Mouse (Mus musculus) kidney, adult 18-20 months (tissue): ENCODE measurements around the gene Tmem150b.

Experiments
- DNase-seq: peaks from one replicate; pipeline ENCODE4 v3.0.0; 2021

The Tmem150b gene

DNA sequence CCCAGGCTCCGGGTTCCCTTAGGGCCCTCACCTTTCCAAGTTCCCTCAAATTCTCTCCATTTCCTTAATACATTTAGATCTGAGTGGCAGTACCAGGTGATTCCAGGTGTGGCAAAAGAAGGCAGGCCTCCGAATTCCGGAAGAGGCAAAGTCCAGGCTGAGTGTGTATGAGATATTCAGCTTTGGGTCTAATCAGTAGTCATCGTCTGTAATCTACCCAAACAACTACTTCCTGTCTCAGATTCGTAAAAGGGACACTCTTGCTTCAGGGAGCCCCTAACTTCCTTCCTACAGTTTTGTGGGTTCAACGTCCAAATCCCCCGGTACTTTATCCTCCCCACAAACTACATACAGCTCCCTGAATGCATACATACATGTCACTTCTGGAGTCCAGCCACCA is at the start of gene Tmem150b:
TSS of gene Tmem150b (minus strand) at position 81 of the 400 bp plus-strand sequence.
- DNase-seq: no peak

DNA sequence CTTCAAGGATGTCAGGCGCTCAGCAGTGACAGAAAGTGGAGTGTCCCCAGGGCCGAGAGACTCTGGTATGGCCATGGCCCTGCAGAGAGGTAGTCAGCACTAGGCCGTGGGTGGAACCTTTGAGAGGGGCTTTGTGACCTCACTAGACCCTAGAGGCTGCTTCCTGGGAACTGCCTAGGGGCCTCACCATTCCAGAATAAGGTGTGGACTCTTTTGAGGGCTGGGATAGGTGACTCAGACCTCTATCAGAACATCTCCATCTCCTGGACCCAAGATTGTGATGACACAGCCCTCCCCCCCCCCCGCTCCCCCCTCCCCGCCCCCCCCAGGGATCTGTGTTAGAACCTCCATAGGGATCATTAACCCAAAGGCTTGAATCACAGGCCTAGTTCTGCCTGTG is 46.2 kb upstream of the Tmem150b start, which contains the start of gene Fam71e2:
TSS of gene Fam71e2 (minus strand) at position 101 of the 400 bp plus-strand sequence.
- no peak for DNase-seq

DNA sequence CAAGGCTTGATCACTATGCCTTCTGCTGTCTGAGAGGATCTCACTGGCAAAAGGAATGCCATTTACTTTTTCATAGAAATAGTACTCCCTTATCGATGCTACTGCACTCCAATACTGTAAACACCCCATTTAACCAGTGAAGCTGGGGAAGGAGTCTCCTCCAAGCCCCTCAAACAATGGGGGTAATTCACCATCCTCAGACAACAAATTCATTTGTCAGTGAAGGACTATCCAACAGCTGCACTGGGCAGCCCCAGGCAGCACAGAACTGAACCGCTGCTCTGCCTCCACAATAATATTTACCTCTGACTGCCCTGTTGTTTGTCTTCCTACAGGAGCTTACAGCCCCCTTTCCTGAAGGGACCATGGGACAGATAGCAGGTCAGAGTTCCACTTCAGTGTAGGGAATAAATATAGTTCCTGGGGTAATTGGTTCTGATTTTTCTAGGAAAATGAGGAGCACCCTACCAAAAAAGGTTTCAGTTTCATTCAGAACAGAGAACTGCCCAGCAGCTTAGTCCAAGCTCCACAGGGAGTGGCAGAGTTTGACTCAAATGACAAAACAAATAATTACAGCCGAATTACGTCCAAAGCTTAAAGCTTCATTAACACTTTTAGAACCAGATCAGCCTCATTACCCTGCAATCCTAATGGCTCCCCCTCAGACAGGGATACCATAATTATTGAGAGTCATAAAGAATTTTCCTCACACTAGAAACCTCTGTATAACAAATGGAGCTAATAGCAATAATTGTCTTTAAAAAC is 40.1 kb upstream of the Tmem150b start:
- no peak for DNase-seq

DNA sequence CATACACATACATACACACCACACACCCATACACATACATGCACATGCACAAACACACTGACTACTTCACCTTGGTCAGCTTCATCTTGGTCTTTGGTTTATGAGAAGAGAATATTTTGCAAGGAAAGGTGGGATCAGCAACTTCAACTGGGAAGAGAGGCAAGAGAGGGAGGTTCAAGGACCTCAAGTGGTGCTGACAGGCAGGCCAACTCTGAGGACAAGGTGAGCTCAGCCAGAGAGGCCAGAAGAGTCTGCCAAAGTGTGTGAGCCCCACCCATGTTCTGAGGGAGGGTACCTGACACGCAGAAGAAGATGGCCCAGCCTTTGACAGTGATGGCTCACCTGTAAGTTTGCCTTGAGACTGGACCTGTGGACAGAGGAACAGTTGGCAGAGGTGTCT is 34.6 kb upstream of the Tmem150b start:
- DNase-seq: no peak

DNA sequence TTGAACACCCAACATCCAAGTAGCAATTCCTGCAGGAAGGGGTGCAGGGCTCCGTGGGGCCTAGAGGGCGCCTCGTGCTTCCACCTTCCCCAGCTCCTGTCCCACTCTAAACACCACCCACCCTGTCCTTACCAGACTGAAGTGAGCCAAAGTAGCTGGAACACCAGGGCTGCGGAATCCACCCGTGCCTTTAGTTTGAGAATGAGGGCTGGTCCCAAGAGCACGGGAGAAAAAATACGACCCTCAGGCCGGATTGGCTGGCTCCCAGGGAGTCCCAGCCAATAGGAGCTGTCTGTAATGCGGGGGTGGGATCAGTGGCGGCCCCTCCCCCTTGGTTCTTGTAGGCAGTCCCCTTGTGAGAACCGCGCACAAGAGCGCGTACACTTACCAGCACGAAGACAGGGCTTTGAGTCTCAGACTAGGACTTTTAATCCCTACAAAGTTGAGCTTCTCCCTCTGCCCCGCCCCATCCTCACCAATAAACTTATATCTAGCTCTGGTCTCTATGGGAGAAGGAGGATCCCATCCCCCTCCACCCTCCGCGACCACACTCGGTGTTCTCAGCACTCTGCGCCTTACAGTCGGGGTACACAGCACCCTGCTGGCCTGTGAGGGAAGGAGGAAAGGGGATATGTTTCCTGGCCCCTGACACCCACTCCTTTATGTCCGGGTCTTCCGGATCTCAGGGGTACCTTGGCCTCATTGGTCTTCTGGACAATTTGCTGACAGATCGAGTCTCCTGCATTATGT is 27.9 kb upstream of the Tmem150b start, which contains the start of gene Cox6b2:
TSS of gene Cox6b2 (minus strand) at position 274 of the 750 bp plus-strand sequence.
- DNase-seq: peak; percentile 77

GRCm38 (mm10) chr7:4751971-4752820 is 27.1 kb upstream of the Tmem150b start:
- peak; percentile 55 for DNase-seq

GRCm38 (mm10) chr7:4749169-4749568 is 24.1 kb upstream of the Tmem150b start:
- DNase-seq: no peak

GRCm38 (mm10) chr7:4748321-4748720 is 23.3 kb upstream of the Tmem150b start:
- no peak for DNase-seq

DNA sequence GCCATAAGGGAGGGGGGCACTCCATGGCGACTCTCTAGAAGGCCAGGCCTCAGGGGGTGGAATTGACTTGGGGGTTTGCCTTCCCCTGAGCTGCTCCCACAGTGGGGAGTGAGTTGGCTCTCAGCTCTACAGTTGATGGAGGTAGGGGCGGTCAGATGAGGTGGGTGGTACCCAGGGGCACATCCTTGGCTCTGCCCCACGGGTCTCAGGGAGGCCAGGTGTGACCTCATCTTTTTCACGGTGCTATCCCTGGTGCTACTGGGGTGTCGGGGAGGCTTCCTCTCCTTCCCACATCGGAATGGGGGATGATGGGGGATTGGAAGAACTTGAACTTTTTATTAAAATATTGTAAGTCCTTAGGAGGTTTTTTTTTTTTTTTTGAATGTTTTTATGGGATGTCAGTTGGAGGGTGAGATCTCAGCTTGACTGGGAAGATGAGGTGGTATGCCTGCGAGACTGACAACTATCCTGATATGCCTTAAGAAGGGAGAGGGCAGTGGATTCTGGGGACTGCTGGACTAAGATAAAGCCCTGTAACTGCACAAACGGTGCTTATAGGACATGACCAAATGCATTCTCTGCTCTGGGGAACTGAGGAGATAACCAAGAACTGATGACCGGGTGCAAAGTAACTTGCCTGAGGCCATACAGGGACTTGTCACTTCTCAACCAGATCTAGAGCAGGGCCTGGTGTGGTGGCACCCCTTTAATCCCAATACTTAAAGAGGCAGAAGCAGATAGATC is 22.3 kb upstream of the Tmem150b start:
- DNase-seq: no peak

DNA sequence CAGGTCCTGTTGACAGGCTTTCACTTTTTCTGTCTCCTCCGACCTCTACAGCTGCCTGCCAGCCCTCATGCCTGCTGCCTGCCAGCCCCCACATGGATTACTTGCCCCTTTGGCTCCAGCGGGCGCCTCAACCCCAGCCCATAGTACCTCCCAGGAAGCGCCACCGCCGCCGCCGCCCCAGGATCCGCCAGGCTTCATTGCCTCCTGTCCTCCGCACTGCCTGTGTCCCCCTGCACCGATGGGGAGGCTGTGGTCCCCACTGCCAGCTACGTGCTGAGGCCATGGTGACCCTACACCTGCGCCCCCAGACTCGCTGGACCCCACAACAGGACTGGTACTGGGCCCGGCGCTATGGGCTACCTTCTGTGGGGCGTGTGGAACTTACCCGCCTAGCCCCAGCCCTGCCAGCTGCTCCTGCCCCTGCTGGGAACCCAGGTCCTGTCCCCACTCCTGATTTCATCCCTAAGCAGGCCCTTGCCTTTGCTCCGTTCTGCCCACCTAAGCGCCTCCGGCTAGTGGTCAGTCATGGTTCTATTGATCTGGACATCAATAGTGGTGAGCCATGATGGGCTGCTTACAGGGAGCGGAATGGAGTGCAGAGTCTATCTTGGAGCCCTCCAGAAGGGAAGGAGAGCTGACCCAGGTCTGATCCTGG is 21.4 kb upstream of the Tmem150b start:
- DNase-seq: no peak

GRCm38 (mm10) chr7:4744886-4745285 is 19.8 kb upstream of the Tmem150b start:
- DNase-seq: no peak

- DNase-seq: no peak
These were observed 18.3 kb upstream of the Tmem150b start for GRCm38 (mm10) chr7:4743354-4743753.

- DNase-seq: no peak
These were observed 17.4 kb upstream of the Tmem150b start for GRCm38 (mm10) chr7:4742482-4742819.

- no peak for DNase-seq
These were observed 16.8 kb upstream of the Tmem150b start for GRCm38 (mm10) chr7:4741672-4742481.

GRCm38 (mm10) chr7:4741151-4741550 is 16.1 kb upstream of the Tmem150b start:
- DNase-seq: peak; percentile 81

- no peak for DNase-seq
These were observed 15.3 kb upstream of the Tmem150b start for GRCm38 (mm10) chr7:4740309-4740727.

DNA sequence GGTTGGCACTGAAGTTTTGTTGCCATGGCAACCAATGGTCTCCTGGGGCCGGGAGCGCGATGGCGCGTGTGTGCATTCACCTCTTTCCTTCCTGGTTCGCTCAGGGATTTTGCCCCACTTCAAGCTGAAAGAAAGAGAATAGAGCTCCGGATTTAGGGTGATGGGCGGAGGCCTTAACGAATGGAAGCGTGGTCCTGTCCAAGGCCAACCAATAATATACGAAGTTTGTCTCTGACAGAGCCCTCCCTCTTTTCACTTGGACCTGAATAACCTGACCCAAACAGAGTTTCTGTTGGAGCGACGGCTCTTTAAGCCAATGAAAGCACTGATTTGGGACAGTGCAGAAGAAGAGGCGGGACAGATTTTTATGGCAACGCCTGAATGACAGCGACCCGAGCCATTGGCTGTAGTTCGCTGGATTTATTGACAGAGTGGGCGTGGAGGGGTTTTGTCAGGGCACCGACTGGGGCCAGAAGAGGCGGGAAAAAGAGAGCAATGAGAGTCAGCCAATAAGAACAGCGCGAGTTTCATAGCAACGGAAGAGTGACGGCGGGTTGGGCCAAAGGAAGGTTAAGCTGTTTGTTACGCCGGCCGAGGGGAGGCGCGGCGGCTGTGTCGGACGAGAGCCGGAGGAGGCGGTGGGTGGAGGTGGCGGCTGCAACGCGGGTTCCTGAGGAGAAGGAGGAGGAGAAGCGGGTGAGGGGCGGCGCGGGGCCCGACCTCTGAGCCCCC is 14.7 kb upstream of the Tmem150b start, which contains the start of gene Kmt5c:
TSS of gene Kmt5c (plus strand) at position 572 of the 732 bp plus-strand sequence.
- DNase-seq: peak; percentile 97

- no peak for DNase-seq
These were observed 14.0 kb upstream of the Tmem150b start for GRCm38 (mm10) chr7:4739041-4739543.

DNA sequence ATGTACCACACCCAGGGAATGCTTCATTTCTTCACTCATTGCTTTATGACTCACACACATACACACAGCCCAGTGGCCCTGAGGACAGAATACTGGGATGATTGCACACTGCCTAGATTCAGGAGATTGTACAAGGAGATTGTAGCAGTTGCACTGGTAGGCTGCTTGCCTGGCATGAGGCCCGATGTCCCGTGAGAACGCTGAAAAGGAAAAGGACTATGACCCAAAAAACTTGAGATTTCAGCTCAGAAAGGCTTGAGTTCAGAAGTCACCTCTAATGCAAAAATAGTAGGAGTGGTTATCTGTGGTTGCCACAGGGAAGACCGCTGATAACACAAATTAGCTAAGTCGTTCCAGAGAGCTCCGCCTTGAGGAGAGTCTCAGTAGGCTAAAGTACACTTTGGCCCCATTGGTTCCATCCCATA is 7.9 kb upstream of the Tmem150b start:
- DNase-seq: peak; percentile 44

- DNase-seq: no peak
These were observed 6.0 kb upstream of the Tmem150b start for GRCm38 (mm10) chr7:4731090-4731489.
